Mouse (Mus musculus) kidney, postnatal 14 days (tissue): ENCODE measurements around the gene Bend5.

Source experiments
- DNase-seq: peaks from one replicate; pipeline ENCODE4 v3.0.0; 2022; ENCODE audit warnings: mixed read lengths

Bend5 gene

GRCm38 (mm10) chr4:111442435-111443238 is 27.8 kb downstream of the Bend5 start:
- DNase-seq = peak; percentile 21

GRCm38 (mm10) chr4:111443906-111444615 is 29.3 kb downstream of the Bend5 start:
- DNase-seq = no peak

GRCm38 (mm10) chr4:111444616-111445160 is 29.9 kb downstream of the Bend5 start:
- no peak for DNase-seq

GRCm38 (mm10) chr4:111447918-111448317 is 33.1 kb downstream of the Bend5 start:
- DNase-seq = no peak

- DNase-seq = no peak
These were observed 33.8 kb downstream of the Bend5 start for GRCm38 (mm10) chr4:111448586-111448985.

GRCm38 (mm10) chr4:111449442-111450199 is 34.8 kb downstream of the Bend5 start:
- no peak for DNase-seq

- peak; percentile 33 for DNase-seq
These were observed 36.6 kb downstream of the Bend5 start for GRCm38 (mm10) chr4:111451283-111451918.

- DNase-seq = no peak
These were observed 37.4 kb downstream of the Bend5 start for GRCm38 (mm10) chr4:111452192-111452591.

- no peak for DNase-seq
These were observed 38.5 kb downstream of the Bend5 start for GRCm38 (mm10) chr4:111453275-111453674.

GRCm38 (mm10) chr4:111455621-111456020 is 40.8 kb downstream of the Bend5 start:
- no peak for DNase-seq

GRCm38 (mm10) chr4:111457568-111457967 is 42.8 kb downstream of the Bend5 start:
- DNase-seq = no peak

- DNase-seq = no peak
These were observed 52.5 kb downstream of the Bend5 start for GRCm38 (mm10) chr4:111467293-111467773.

- DNase-seq = no peak
These were observed 53.0 kb downstream of the Bend5 start for GRCm38 (mm10) chr4:111467796-111468195.

- no peak for DNase-seq
These were observed 55.0 kb downstream of the Bend5 start for GRCm38 (mm10) chr4:111469847-111470246.

GRCm38 (mm10) chr4:111471726-111472125 is 56.9 kb downstream of the Bend5 start:
- DNase-seq = no peak

- DNase-seq = no peak
These were observed 57.7 kb downstream of the Bend5 start for GRCm38 (mm10) chr4:111472511-111472910.

GRCm38 (mm10) chr4:111473014-111473413 is 58.2 kb downstream of the Bend5 start:
- DNase-seq = no peak

- no peak for DNase-seq
These were observed 60.7 kb downstream of the Bend5 start for GRCm38 (mm10) chr4:111475374-111475971.

GRCm38 (mm10) chr4:111477507-111477906 is 62.7 kb downstream of the Bend5 start:
- no peak for DNase-seq

- no peak for DNase-seq
These were observed 68.7 kb downstream of the Bend5 start for GRCm38 (mm10) chr4:111483499-111483898.

GRCm38 (mm10) chr4:111485189-111485588 is 70.4 kb downstream of the Bend5 start:
- DNase-seq = peak; percentile 5

- DNase-seq = no peak
These were observed 71.4 kb downstream of the Bend5 start for GRCm38 (mm10) chr4:111486187-111486586.
